Mouse (Mus musculus) heart, postnatal 4 days (tissue): ENCODE data around the gene Shisa3. TPM values are rescaled to one million over a fixed set of nuclear protein-coding genes. Genes with fewer than 3 reads are reported as not detected.
A peak's percentile ranks its signal among the peaks of the same experiment; 100 is the strongest.

Experiments used
- DNase-seq: peaks from one replicate; pipeline ENCODE4 v3.0.0; 2021
- total RNA-seq, 2 experiments: library from RNA; stranded (reverse); gene quantifications; 2 replicates each; pipeline ENCODE4 v1.2.3; 2021

The Shisa3 gene
- total RNA-seq, 2 experiments from 2014 or later = 0.99 to 1.2 TPM

- DNase-seq = no peak
These were observed 26.2 kb downstream of the Shisa3 start for GRCm38 (mm10) chr5:67633831-67634268.

DNA sequence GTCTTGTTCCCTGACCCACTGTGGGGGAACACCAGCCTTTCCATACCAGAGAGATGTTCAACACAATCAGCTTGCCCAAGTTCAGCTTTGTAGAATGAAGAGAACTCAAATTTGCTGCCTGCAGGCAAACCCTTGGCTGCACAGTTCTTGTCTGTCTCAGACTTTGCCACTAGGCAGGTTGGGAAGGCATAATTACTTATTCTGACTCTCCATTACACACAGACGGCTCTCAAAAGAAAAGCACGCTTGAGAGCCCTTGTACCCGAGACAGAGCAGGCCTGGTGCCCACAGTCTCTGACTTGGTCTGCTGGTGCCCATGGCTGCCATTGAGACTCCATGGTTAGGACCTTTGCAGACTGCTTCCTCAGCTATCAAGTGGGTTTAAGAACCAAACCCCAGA is 26.7 kb downstream of the Shisa3 start:
- DNase-seq = no peak

DNA sequence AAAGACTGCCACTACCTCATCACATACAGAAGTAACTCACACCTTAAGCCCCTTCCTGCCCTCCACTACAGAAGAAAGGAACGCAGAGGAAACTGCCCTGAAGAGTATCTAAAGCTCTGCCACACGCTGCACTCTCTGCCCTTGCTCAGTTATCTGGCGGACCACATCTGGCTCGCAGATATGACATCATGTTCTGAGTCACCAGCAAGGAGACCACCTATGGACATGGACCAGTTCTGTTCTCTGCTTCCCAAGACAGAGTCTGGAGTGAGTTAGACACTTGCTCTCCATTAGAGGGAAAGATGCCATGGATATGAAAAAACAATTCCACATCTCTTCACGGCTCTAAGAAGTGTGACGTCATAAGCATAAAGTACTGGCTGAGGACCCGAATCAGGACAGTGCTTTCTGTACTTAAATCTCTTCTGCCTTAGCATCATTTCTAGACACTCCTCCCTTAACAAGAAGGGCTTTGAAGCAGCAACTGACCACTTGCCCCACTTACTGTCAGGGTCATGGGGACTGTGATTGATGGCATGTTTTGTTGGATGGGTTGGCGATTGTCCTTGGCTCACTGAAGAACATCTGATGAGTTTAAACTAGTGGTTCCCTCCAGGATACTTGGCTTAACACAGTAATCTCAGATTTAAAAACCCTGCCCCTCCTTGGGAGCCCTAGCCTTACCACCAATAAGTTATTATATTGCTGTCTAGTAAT is 33.1 kb downstream of the Shisa3 start:
- DNase-seq = no peak

DNA sequence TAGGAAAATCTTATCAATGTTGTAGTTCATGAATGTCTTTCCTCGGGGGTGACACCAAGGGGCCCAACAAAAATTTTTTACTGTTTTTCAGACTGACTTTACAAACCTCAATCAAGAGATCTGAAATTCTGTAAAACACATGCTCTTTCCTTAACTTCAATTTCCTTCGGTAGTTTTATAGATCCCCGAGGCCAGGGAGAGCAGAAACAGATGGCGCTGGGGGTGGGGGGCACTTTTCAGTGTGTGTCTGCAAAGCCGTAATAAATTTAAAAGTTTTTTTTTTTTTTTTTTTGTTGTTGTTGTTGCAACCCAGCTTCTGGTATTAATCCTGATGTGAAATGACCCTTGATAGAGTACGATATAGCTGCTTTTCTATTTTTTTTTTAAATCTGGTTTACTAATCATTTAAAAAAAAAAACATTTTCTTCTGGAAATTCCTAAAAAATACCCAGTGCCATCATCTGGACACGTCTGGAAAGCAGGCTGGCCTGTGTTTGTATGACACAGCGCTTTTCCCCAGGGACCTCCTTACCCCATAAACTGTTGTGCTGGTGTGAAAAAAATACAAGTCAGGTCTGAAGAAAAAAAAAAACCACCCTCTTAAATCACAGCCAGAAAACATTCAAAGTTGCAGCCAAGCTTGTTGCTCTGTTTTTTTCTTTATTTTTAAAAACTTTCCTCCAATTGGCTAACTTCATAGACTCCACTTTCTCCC is 33.9 kb downstream of the Shisa3 start:
- DNase-seq = no peak

GRCm38 (mm10) chr5:67643537-67644255 is 36.0 kb downstream of the Shisa3 start:
- no peak for DNase-seq

- no peak for DNase-seq
These were observed 39.3 kb downstream of the Shisa3 start for GRCm38 (mm10) chr5:67646756-67647529.

- peak; percentile 29 for DNase-seq
These were observed 39.9 kb downstream of the Shisa3 start for GRCm38 (mm10) chr5:67647568-67647967.

- no peak for DNase-seq
These were observed 41.5 kb downstream of the Shisa3 start for GRCm38 (mm10) chr5:67649156-67649555.

- DNase-seq = no peak
These were observed 42.3 kb downstream of the Shisa3 start for GRCm38 (mm10) chr5:67650021-67650420.

DNA sequence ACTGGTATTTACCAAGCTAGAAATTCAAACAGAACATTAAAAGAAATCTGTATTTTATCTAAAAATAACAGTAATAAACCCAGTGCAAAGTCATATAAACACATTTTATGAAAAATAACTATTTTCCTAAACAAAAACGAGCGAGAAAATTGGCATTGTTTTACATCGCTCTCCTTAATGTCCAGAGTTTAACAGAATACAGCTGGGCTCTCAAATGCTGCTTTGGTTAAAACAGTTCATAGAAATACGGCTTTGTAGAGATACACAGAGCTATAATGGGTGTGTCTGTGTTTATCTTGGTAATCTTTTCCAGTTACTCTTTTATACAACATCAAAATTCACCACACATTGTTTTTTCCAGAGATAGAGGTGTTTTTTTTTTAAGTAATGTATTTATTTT is 44.8 kb downstream of the Shisa3 start:
- no peak for DNase-seq

DNA sequence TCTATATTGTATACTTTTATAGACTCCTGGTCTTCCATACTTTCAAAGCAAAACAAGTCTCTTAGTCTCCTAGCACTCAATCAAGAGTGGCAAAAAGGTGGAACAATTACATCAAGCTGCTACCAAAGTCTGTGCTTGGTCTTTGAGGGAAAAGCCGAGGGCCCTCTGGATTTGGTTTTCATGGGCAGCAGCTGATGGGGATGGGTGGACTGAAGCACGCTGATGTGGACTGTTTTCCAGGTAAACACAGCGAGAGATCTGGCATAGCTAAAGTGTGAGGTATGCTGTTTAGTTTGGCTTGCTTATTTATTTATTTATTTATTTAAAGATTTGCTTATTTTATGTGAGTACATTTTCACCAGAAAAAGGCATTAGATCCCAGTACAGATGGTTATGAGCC is 45.9 kb downstream of the Shisa3 start:
- no peak for DNase-seq

- DNase-seq = no peak
These were observed 46.9 kb downstream of the Shisa3 start for GRCm38 (mm10) chr5:67654572-67654971.

DNA sequence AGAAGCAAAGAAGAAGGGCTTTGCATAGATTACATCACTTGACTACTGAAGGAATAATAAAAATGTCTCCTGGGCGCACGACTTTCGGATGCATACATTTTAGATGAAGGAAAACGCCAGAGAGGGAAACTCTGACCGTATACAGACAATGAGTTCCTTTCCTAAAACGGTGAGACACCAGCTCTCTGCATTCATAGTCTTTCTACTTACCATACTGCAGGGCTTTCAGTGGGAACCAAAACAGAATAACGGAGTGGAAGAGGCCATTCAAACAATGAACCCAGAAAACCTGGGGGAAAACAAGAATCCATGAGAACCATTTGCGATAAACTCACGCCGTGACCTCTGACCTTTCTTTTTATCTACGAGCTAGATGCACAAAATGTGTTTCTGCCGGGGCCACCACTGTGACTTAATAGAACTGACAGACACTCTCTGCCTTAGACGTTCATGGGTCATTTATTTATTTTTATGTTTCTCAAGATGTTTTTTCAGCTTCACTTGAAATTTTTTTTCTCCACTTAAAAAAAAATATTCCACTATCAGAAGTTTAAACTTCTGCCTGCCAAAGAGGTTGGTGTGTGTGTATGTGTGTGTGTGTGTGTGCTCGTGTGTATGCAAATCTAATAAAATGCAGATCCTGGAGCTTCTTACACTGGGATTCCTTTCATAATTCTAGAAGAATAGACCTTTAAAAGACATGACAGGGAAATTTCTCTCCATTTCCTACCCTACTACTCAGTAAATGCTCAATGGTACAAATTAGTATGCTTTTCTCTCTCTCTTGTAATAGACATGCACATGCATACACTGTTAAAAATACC is 48.2 kb downstream of the Shisa3 start:
- DNase-seq = no peak

GRCm38 (mm10) chr5:67656821-67657259 is 49.2 kb downstream of the Shisa3 start:
- no peak for DNase-seq

GRCm38 (mm10) chr5:67659864-67660263 is 52.2 kb downstream of the Shisa3 start:
- DNase-seq = no peak

- DNase-seq = no peak
These were observed 55.0 kb downstream of the Shisa3 start for GRCm38 (mm10) chr5:67662715-67663114.

- DNase-seq = peak; percentile 9
These were observed 61.8 kb downstream of the Shisa3 start for GRCm38 (mm10) chr5:67669436-67669896.

- no peak for DNase-seq
These were observed 62.5 kb downstream of the Shisa3 start for GRCm38 (mm10) chr5:67670158-67670557.

- no peak for DNase-seq
These were observed 65.3 kb downstream of the Shisa3 start for GRCm38 (mm10) chr5:67673008-67673407.
